Mouse (Mus musculus) heart, adult 2 months (tissue): ENCODE measurements around the gene Usp7. TPM values are rescaled to one million over a fixed set of nuclear protein-coding genes. Genes with fewer than 3 reads are reported as not detected.

Source experiments
- DNase-seq, 2 experiments: peaks; one replicate each; pipeline ENCODE4 v3.0.0; 2021
- H3K27ac ChIP-seq: fragments of 200-600 bp; 2 replicates; pipeline ENCODE4 v1.8.1; 2022
- H3K27me3 ChIP-seq: fragments of 200-500 bp; 2 replicates; pipeline ENCODE4 v1.6.1; 2012; ENCODE audit warnings: mild to moderate bottlenecking, low read length, inconsistent platforms, mixed read lengths; ENCODE audit not compliant: control insufficient read depth, insufficient read depth
- H3K36me3 ChIP-seq: fragments of 200-500 bp; 2 replicates; pipeline ENCODE4 v1.6.1; 2012; ENCODE audit warnings: low read length, inconsistent platforms; ENCODE audit not compliant: control insufficient read depth, insufficient read depth
- H3K4me1 ChIP-seq: fragments of 200-500 bp; 2 replicates; pipeline ENCODE4 v1.6.1; 2011; ENCODE audit warnings: low read length; ENCODE audit not compliant: control insufficient read depth, insufficient read depth
- H3K4me3 ChIP-seq: fragments of 200-600 bp; 2 replicates; pipeline ENCODE4 v1.8.1; 2022
- H3K79me2 ChIP-seq: fragments of 200-500 bp; replicated peaks from 2 replicates; pipeline ENCODE4 v1.6.1; 2012; ENCODE audit warnings: mild to moderate bottlenecking, inconsistent platforms, low read length, moderate library complexity, mixed read lengths; ENCODE audit not compliant: control insufficient read depth, insufficient read depth
- H3K9ac ChIP-seq: fragments of 200-500 bp; 2 replicates; pipeline ENCODE4 v1.6.1; 2012; ENCODE audit warnings: low read depth, mild to moderate bottlenecking, control low read depth, inconsistent platforms, low read length, mixed read lengths
- CTCF ChIP-seq: fragments of 200-600 bp; IDR thresholded peaks from 2 replicates; pipeline ENCODE4 v1.8.1; 2022; ENCODE audit warnings: antibody characterized with exemption, mild to moderate bottlenecking, moderate library complexity
- EP300 ChIP-seq: fragments of 200-500 bp; IDR thresholded peaks from 2 replicates; pipeline ENCODE4 v1.6.1; 2011; ENCODE audit warnings: low read depth, low read length, control low read depth; ENCODE audit not compliant: insufficient read depth
- POLR2A ChIP-seq: fragments of 200-500 bp; IDR thresholded peaks from 2 replicates; pipeline ENCODE4 v1.6.1; 2011; ENCODE audit warnings: mild to moderate bottlenecking, low read depth, low read length, control low read depth; ENCODE audit not compliant: insufficient read depth
- WGBS: fragments of 180-500 bp; shearing (Covaris S2); methylation state at CpG from one replicate; pipeline ENCODE4 v1.1.7; 2018; 5-methylcytosine and 5-hydroxymethylcytosine counted together
- intact Hi-C: fragments of 180-260 bp; cut with DNase I; formaldehyde crosslinking; loops from one replicate; pipeline ENCODE4 v1.15.1; 2025
- polyA plus RNA-seq: library from polyadenylated mRNA; depleted of rRNA; stranded (reverse); fragments of >200 nt; gene quantifications from 2 replicates; pipeline ENCODE4 v1.2.3, GENCODE M21; 2012
- total RNA-seq, 2 experiments: library from RNA; stranded (reverse); gene quantifications; 2 replicates each; pipeline ENCODE4 v1.2.3; 2021

Gene Usp7
- total and polyA plus RNA-seq, 3 experiments: 19.4 to 49.0 (median 45.6) TPM

- no peak for DNase-seq
- Histone ChIP-seq H3K4me1 (peaks cover 43% of the 10 kb centered on the region), H3K4me3 (no peak overlapping the region), H3K27me3 (no peaks in the 10 kb centered on the region), H3K9ac (no peak overlapping the region), H3K36me3 (peaks cover 2% of the 10 kb centered on the region; the same call in 1 of the 2 replicates), H3K79me2 (no peaks in the 10 kb centered on the region; the same call in 1 of the 2 replicates), H3K27ac (peak overlapping the region; percentile 84)
- WGBS: 57% methylated on average over 5 of the region's 5 CpGs
- TF ChIP-seq EP300 (no peak), CTCF (no peak), POLR2A (no peak)
- intact Hi-C loops: no loop called here
These were observed 126.7 kb downstream of the Usp7 start for GRCm38 (mm10) chr16:8665367-8665766.

- intact Hi-C loops: no loop called here
- Histone ChIP-seq H3K4me3 (no peak overlapping the region), H3K27ac (peak overlapping the region; percentile 57), H3K36me3 (peaks cover 2% of the 10 kb centered on the region; the same call in 1 of the 2 replicates), H3K27me3 (no peaks in the 10 kb centered on the region), H3K79me2 (no peaks in the 10 kb centered on the region), H3K9ac (no peak overlapping the region), H3K4me1 (peaks cover 33% of the 10 kb centered on the region)
- WGBS: 68% methylated on average over 24 of the region's 24 CpGs
- no peak for TF ChIP-seq CTCF
- no peak for TF ChIP-seq EP300
- TF ChIP-seq POLR2A: no peak
- DNase-seq: peak in 1 of 2 experiments; percentile 42
These were observed 128.2 kb downstream of the Usp7 start for GRCm38 (mm10) chr16:8663606-8664539.

GRCm38 (mm10) chr16:8663022-8663421 lies 129.1 kb downstream of the Usp7 start:
- no peaks in the 10 kb centered on the region for H3K79me2 ChIP-seq
- TF ChIP-seq POLR2A: no peak
- no peak for TF ChIP-seq EP300
- no peak for TF ChIP-seq CTCF
- H3K9ac ChIP-seq: no peak overlapping the region
- DNase-seq: no peak
- 27% methylated on average over 1 of the region's 2 CpGs for WGBS
- no peak overlapping the region for H3K4me3 ChIP-seq
- no peaks in the 10 kb centered on the region for H3K27me3 ChIP-seq
- H3K27ac ChIP-seq: peak overlapping the region; percentile 57
- peaks cover 2% of the 10 kb centered on the region; the same call in 1 of the 2 replicates for H3K36me3 ChIP-seq
- intact Hi-C loops: no loop called here
- peaks cover 29% of the 10 kb centered on the region for H3K4me1 ChIP-seq

GRCm38 (mm10) chr16:8658764-8659163 lies 133.3 kb downstream of the Usp7 start:
- Histone ChIP-seq H3K4me3 (no peak overlapping the region), H3K9ac (no peak overlapping the region), H3K4me1 (peaks cover 3% of the 10 kb centered on the region; the same call in 1 of the 2 replicates), H3K27ac (no peak overlapping the region), H3K79me2 (no peaks in the 10 kb centered on the region), H3K27me3 (no peaks in the 10 kb centered on the region), H3K36me3 (no peaks in the 10 kb centered on the region)
- no peak for TF ChIP-seq CTCF
- WGBS: 86% methylated on average over 4 of the region's 4 CpGs
- intact Hi-C loops: no loop called here
- no peak for DNase-seq

- Histone ChIP-seq H3K9ac (no peak overlapping the region), H3K36me3 (no peaks in the 10 kb centered on the region), H3K79me2 (no peaks in the 10 kb centered on the region), H3K27ac (no peak overlapping the region), H3K27me3 (no peaks in the 10 kb centered on the region), H3K4me3 (no peak overlapping the region), H3K4me1 (peaks cover 3% of the 10 kb centered on the region; the same call in 1 of the 2 replicates)
- TF ChIP-seq POLR2A (no peak), CTCF (no peak), EP300 (no peak)
- intact Hi-C loops: no loop called here
- no peak for DNase-seq
- WGBS: 75% methylated on average over 4 of the region's 4 CpGs
These were observed 133.8 kb downstream of the Usp7 start for GRCm38 (mm10) chr16:8658349-8658748.

- H3K27ac ChIP-seq: no peak overlapping the region
- H3K9ac ChIP-seq: no peak overlapping the region
- peak; percentile 17; the same call in 1 of the 2 replicates for TF ChIP-seq CTCF
- TF ChIP-seq POLR2A: no peak
- 91% methylated on average over 2 of the region's 2 CpGs for WGBS
- no peak overlapping the region for H3K4me3 ChIP-seq
- no peaks in the 10 kb centered on the region for H3K36me3 ChIP-seq
- no peaks in the 10 kb centered on the region for H3K27me3 ChIP-seq
- H3K79me2 ChIP-seq: no peaks in the 10 kb centered on the region
- intact Hi-C loops: no loop called here
- H3K4me1 ChIP-seq: no peaks in the 10 kb centered on the region
- DNase-seq: no peak
These were observed 135.9 kb downstream of the Usp7 start for GRCm38 (mm10) chr16:8656256-8656655.
